Mouse (Mus musculus) kidney, postnatal 36 days (tissue): ENCODE measurements at regions not wholly inside any gene's neighbourhood (a gene's known extent, or its start where the extent isn't known, plus 50 kb on each side); places are given as distances from the start of the nearest gene placed in this dataset.

Experiments used
- DNase-seq, 2 experiments: peaks; one replicate each; pipeline ENCODE4 v3.0.0; 2021 to 2022; ENCODE audit warnings: mixed read lengths in 2 of 2

DNA sequence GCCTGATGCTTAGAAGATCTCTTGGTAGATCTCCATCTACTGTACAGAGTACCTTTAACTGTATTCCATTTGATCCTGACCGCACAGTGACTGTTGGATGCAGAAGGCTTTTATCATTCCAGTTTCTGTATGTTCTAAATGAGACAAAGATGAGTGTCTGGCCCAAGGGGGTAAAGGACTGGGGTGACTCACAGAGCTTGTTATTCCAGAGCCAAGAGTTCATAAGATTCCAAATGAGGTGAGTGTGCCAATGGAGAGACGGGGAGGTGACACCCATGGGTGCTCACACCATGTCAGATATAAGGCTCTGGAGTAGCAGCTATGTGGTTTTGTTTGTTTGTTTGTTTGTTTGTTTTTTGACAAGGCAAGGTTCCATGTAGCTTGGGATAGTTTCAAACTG, 54.8 kb upstream of the Lclat1 start:
- DNase-seq, result no peak

GRCm38 (mm10) chr17:73053479-73054215, 54.1 kb upstream of the Lclat1 start:
- DNase-seq, result no peak

- peak; percentile 18 to 33 for DNase-seq
Observed at GRCm38 (mm10) chr17:73054226-73054625, 53.6 kb upstream of the Lclat1 start.

DNA sequence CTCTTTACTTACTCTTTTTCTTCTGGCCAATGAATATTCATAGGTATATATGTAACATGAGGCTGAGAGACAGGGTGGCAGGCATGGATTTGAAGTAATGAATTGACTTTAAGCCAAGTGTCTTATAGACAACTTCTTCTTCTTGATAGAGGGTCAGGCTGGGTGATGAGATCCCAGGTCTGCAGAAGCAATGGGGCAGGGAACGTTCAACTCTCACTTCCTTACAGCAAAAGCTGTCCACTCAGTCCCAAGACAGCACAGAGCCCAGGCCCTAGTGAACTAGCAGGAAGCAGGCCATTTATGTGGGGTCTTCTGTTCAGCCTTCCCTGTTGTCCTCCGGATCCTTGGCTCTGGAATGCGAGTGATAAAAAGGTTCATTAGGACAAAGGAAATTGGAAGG, 52.6 kb upstream of the Lclat1 start:
- DNase-seq, result no peak

DNA sequence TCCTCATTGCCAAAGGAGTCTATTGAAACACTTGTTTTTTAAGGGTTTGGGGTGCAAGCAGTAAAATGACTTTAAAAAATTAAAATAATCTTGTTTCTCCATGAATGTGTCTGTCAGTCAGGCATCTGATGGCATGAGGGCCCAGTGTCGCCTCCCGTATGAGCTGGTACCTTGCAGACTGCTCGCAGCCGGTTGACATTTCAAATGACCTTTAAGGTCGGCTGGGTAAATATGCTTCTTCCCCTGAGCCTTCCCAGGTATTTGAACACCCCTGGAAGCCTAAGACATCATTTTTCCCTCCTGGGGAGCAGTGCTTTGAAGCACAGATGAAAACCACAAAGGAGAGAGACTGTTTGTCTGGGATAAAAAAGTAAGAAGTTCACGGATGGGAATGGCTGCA, 52.2 kb upstream of the Lclat1 start:
- DNase-seq, result no peak

GRCm38 (mm10) chr17:73056616-73057015, 51.2 kb upstream of the Lclat1 start:
- DNase-seq, result no peak
